Mouse (Mus musculus) liver, embryonic 14.5 days (tissue): ENCODE measurements at regions not wholly inside any gene's neighbourhood (a gene's known extent, or its start where the extent isn't known, plus 50 kb on each side); places are given as distances from the start of the nearest gene placed in this dataset.

ENCODE experiments used
- ATAC-seq: fragments of 200-750 bp; cut with Nextera tagmentation; 2 replicates; pipeline ENCODE4 v1.8.0; 2017; ENCODE audit warnings: moderate number of reproducible peaks, mild to moderate bottlenecking, moderate library complexity; ENCODE audit not compliant: insufficient read depth
- DNase-seq, 3 experiments: peaks; one replicate each; pipeline ENCODE4 v3.0.0-alpha.2; 2012 to 2013; ENCODE audit warnings: low read depth in 3 of 3, low spot score in 3 of 3
- H3K27ac ChIP-seq: fragments of 300-500 bp; sonication (generic); 2 replicates; pipeline ENCODE4 v1.5.1; 2014; ENCODE audit warnings: moderate library complexity, mild to moderate bottlenecking, control low read depth, inconsistent platforms
- H3K27me3 ChIP-seq: fragments of 300-500 bp; sonication (generic); 2 replicates; pipeline ENCODE4 v1.6.1; 2014; ENCODE audit warnings: mild to moderate bottlenecking, low read length, moderate library complexity; ENCODE audit not compliant: control insufficient read depth, insufficient read depth
- H3K36me3 ChIP-seq: fragments of 300-500 bp; sonication (generic); replicated peaks from 2 replicates; pipeline ENCODE4 v1.6.1; 2014; ENCODE audit warnings: low read depth; ENCODE audit not compliant: control insufficient read depth, insufficient read depth
- H3K4me1 ChIP-seq, 2 experiments: fragments of 200-500 bp in 1 of 2; fragments of 300-500 bp in 1 of 2; sonication (generic) in 1 of 2; replicated peaks; 2 replicates each; pipeline ENCODE4 v1.6.1; 2012 to 2014; ENCODE audit warnings: antibody characterized with exemption in 1 of 2, inconsistent platforms in 1 of 2, low read length in 1 of 2; ENCODE audit not compliant: control insufficient read depth in 2 of 2, insufficient read depth in 2 of 2
- H3K4me2 ChIP-seq: fragments of 300-500 bp; sonication (generic); 2 replicates; pipeline ENCODE4 v1.6.1; 2014; ENCODE audit warnings: low read depth, mild to moderate bottlenecking, control low read depth, moderate library complexity
- H3K4me3 ChIP-seq, 2 experiments: fragments of 200-500 bp in 1 of 2; fragments of 300-500 bp in 1 of 2; sonication (generic) in 1 of 2; 2 replicates each; pipeline ENCODE4 v1.5.1; 2012 to 2014; ENCODE audit warnings: low read depth in 2 of 2, low read length in 2 of 2, mild to moderate bottlenecking in 2 of 2, control low read depth in 1 of 2, inconsistent platforms in 1 of 2, moderate library complexity in 1 of 2; ENCODE audit not compliant: insufficient read depth in 1 of 2
- H3K9ac ChIP-seq: fragments of 300-500 bp; sonication (generic); replicated peaks from 2 replicates; pipeline ENCODE4 v1.6.1; 2014; ENCODE audit warnings: mild to moderate bottlenecking, control low read depth, moderate library complexity
- H3K9me3 ChIP-seq: fragments of 300-500 bp; sonication (generic); 2 replicates; pipeline ENCODE4 v1.6.1; 2016; ENCODE audit warnings: low read length, mixed read lengths; ENCODE audit not compliant: control insufficient read depth
- CTCF ChIP-seq: IDR thresholded peaks from 2 replicates; pipeline ENCODE4 v1.5.1; 2016; ENCODE audit warnings: antibody characterized with exemption, low read depth, control low read depth
- EP300 ChIP-seq: IDR thresholded peaks from 2 replicates; pipeline ENCODE4 v1.6.1; 2016; ENCODE audit warnings: antibody characterized with exemption, low read depth
- WGBS: fragments of 180-500 bp; shearing (Covaris S2); extraction: QIAGEN DNeasy Blood & Tissue Kit; methylation state at CpG from one replicate; pipeline ENCODE4 v1.1.7; 2014; ENCODE audit not compliant: insufficient replicate concordance; 5-methylcytosine and 5-hydroxymethylcytosine counted together

DNA sequence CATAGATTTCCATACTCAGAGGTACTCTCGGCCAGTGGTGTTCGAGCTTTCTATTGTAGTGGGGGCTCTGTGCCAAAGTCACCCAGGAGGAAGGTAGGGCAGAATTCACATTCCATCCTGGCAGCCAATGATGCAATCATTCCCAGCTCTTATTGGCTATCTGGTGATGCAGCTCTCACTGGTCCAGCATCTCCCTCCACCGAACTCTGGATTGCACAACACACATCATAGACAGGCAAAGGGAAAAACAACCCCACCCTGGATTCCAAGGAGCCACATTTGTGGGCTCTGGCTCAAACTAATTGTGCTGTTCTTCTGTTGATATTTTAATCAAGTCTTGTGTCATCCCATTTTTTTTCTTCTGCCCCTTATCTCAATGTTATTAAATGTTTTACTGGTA, 413.6 kb downstream of the Nedd1 start:
- no peak for TF ChIP-seq CTCF
- no peak for TF ChIP-seq EP300
- Histone ChIP-seq H3K27me3 (no peaks in the 10 kb centered on the region), H3K4me3 (no peak overlapping the region), H3K9me3 (no peaks in the 10 kb centered on the region), H3K4me1 (no peaks in the 10 kb centered on the region), H3K27ac (no peak overlapping the region), H3K4me2 (no peak overlapping the region), H3K36me3 (no peaks in the 10 kb centered on the region), H3K9ac (no peak overlapping the region)
- DNase-seq, result no peak
- no peak for ATAC-seq
- WGBS, result 54% methylated on average over 3 of the region's 3 CpGs

DNA sequence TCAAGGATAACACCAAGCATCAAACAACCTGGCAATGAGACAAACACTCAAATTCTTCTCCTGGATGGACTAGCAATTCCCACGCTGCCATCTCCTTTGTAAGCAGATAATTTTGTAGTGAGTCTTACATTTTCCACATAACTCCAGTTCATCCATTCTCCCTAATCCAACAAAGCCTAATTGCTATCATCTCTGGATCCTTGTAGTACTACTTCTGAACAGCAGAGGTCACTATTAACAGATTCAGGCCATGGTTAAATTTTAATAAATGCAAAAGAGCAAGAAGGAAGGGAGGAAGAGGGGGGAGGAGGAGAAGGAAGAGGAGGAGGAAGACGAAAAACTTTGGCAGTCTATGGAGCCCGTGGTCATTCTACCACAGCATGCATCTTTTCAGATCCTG, 414.4 kb downstream of the Nedd1 start:
- ATAC-seq (no peak), DNase-seq (no peak)
- Histone ChIP-seq H3K27me3 (no peaks in the 10 kb centered on the region), H3K36me3 (no peaks in the 10 kb centered on the region), H3K9me3 (no peaks in the 10 kb centered on the region), H3K4me3 (no peak overlapping the region), H3K27ac (no peak overlapping the region), H3K4me1 (no peaks in the 10 kb centered on the region), H3K9ac (no peak overlapping the region), H3K4me2 (no peak overlapping the region)
- 16% methylated on average over 3 of the region's 3 CpGs for WGBS
- TF ChIP-seq CTCF (peak; percentile 42; the same call in 1 of the 2 replicates), EP300 (no peak)

DNA sequence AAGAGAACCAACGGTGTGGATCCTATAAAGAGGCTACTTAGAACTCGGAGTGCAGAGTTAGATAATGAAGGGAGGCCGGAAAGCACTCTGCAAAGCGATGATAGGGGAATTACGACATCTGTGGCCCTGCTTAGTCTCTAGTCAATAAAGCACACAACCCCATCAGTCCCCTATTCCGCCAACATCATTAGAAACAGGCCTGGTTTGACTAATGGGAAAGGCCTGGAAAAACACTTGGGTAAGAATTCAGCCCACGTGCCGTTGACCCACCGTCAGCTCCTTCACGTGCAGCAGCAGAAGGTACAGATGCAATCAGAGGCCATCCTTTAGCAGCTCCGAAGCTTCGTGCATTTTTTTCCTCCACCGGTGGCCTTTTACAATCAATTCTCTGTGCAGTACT, 423.5 kb downstream of the Nedd1 start:
- ATAC-seq (no peak), DNase-seq (no peak)
- no peak overlapping the region for H3K4me2 ChIP-seq
- no peak overlapping the region for H3K9ac ChIP-seq
- no peaks in the 10 kb centered on the region for H3K36me3 ChIP-seq
- no peak overlapping the region for H3K27ac ChIP-seq
- H3K4me1 ChIP-seq, result no peaks in the 10 kb centered on the region
- H3K9me3 ChIP-seq, result no peaks in the 10 kb centered on the region
- WGBS, result 52% methylated on average over 13 of the region's 13 CpGs
- no peaks in the 10 kb centered on the region for H3K27me3 ChIP-seq
- TF ChIP-seq EP300 (no peak), CTCF (no peak)
- no peak overlapping the region for H3K4me3 ChIP-seq

DNA sequence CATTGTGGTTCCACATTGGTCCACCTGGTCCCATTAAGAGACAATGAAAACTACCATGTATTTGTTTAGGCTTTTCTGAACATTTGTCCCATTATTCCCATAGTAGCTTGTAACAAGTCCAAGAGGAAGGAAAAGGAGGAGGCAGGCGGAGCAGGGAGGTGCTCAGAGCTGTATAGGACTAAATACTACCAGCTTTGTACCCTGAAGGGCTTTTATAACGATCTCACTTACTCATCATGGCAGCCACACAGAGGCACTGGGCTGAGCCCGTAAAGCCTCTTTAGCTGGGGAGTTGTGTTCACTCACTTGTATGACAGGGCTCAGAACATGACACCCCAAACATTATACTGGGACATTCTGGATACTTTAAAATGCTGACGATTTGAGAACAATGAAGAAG, 425.4 kb downstream of the Nedd1 start:
- Histone ChIP-seq H3K4me1 (no peaks in the 10 kb centered on the region), H3K9ac (no peak overlapping the region), H3K4me2 (no peak overlapping the region), H3K27me3 (no peaks in the 10 kb centered on the region), H3K9me3 (no peaks in the 10 kb centered on the region), H3K4me3 (no peak overlapping the region), H3K36me3 (no peaks in the 10 kb centered on the region), H3K27ac (no peak overlapping the region)
- DNase-seq, result no peak
- no peak for ATAC-seq
- 48% methylated on average over 4 of the region's 4 CpGs for WGBS
- TF ChIP-seq EP300, result no peak

DNA sequence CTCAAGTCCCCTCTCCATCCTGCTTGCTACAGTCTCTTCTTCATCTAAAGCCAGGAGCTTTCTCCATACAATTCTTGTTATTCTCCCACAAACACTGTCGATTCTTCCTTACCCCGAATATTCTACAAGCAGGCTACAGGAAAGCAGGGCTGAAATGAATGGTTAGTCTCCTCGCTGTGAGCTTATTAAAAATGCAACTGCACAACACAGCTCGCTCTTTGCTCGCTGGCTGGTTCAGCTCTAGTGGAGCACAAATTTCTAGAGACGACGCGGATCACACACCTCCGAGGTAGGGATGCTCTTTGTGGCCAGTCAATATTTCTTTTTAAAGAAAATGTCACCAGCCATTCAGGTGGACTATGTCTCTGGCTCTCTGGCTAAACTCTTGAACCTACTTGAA, 425.9 kb downstream of the Nedd1 start:
- DNase-seq (no peak), ATAC-seq (no peak)
- H3K36me3 ChIP-seq, result no peaks in the 10 kb centered on the region
- no peaks in the 10 kb centered on the region for H3K9me3 ChIP-seq
- no peak overlapping the region for H3K9ac ChIP-seq
- 72% methylated on average over 9 of the region's 9 CpGs for WGBS
- H3K27ac ChIP-seq, result no peak overlapping the region
- no peaks in the 10 kb centered on the region for H3K27me3 ChIP-seq
- no peak for TF ChIP-seq CTCF
- TF ChIP-seq EP300, result no peak
- H3K4me2 ChIP-seq, result no peak overlapping the region
- no peaks in the 10 kb centered on the region for H3K4me1 ChIP-seq
- H3K4me3 ChIP-seq, result no peak overlapping the region

DNA sequence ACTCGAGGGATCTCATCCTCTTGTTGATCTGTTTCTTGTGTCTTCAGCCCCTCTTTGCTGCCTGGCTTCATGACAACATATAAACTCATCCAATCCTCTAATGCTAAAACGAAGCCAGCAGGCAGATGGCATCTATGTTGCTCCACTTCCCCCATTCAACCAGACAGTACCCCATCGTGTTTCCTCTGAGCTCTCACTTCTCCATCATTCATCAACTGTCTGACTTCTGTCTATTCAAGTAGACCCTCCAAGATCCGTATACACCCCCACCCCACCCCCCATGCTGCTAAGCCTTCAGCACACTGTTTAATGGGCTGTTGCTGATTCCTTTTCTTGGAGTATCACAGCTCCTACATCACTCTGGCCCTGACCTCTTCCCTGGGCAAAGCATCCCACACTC, 429.0 kb downstream of the Nedd1 start:
- no peak for TF ChIP-seq CTCF
- TF ChIP-seq EP300, result no peak
- H3K9ac ChIP-seq, result no peak overlapping the region
- ATAC-seq (no peak), DNase-seq (no peak)
- H3K4me2 ChIP-seq, result no peak overlapping the region
- no peak overlapping the region for H3K4me3 ChIP-seq
- no peaks in the 10 kb centered on the region for H3K27me3 ChIP-seq
- H3K27ac ChIP-seq, result no peak overlapping the region
- no peaks in the 10 kb centered on the region for H3K36me3 ChIP-seq
- H3K4me1 ChIP-seq, result no peaks in the 10 kb centered on the region
- no peaks in the 10 kb centered on the region for H3K9me3 ChIP-seq
- WGBS, result 32% methylated on average over 4 of the region's 4 CpGs
